Mouse (Mus musculus) 3134 (cell line): ENCODE measurements around the gene Kpnb1.

ENCODE experiments used
- DNase-seq: peaks from one replicate; pipeline ENCODE4 v3.0.0-alpha.2; 2011; ENCODE audit warnings: low spot score; ENCODE audit not compliant: insufficient read length; ENCODE audit errors: extremely low read depth

The Kpnb1 gene

GRCm38 (mm10) chr11:97114671-97115601 lies 72.7 kb downstream of the Kpnb1 start, which contains the start of gene Tbx21:
Tbx21 (minus strand) TSS chr11:97115331.
- DNase-seq, result no peak

- DNase-seq, result no peak
These were observed 75.1 kb downstream of the Kpnb1 start for GRCm38 (mm10) chr11:97112519-97113125.
